16 mouse cellular contexts compared by ENCODE assay signal in the genomic region with DNA sequence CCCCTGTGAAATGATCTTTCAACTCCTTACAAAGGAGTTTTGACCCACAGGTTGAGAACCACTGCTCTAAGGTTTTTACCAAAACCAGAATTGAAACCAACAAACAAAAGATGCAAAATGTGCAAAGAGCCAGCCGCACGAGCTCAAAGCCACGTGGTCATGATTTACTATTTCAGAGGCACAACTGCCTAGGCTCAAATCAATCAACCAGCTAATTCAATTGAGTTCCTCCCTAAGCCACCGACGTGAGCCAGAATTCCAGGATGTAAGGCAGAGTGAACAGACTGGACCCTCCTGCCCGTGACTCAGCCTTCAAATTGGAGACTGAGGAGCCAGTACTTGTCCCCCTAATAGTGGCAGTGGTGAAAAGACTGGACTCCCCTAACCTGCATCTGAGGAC. TPM values are rescaled to one million over a fixed set of nuclear protein-coding genes. Genes with fewer than 3 reads are reported as not detected.
DNase-seq lines count a peak whose midpoint lies in the region; ATAC-seq and TF ChIP-seq lines count a peak whose summit lies in the region.
"Had no signal": no experiment of that assay in that cellular context is flagged by ENCODE, and none has a peak within 500 bp of the region (broad histone marks: within the 10 kb centered on the region; RNA-seq: fewer than 3 reads in every experiment).

No protein-coding gene starts in this region.

- H3K9me3 ChIP-seq in forebrain, embryonic 13.5 days (replicated peaks) = no peaks in the 10 kb centered on the region
- H3K9me3 ChIP-seq in forebrain, embryonic 12.5 days = no peaks in the 10 kb centered on the region
- H3K9me3 ChIP-seq in kidney, embryonic 15.5 days (replicated peaks) = no peaks in the 10 kb centered on the region
- no peaks in the 10 kb centered on the region for H3K9me3 ChIP-seq in CH12.LX (replicated peaks; ENCODE audit: low read length)
- H3K9me3 ChIP-seq in limb, embryonic 14.5 days (ENCODE audit: control insufficient read depth, low read length) = no peaks in the 10 kb centered on the region
- H3K9me3 ChIP-seq: limb, embryonic 12.5 days; megakaryocyte, embryonic 14.5 days; neural tube, embryonic 13.5 days had no signal

- H3K36me3 ChIP-seq in forebrain, embryonic 13.5 days (ENCODE audit: poor library complexity, severe bottlenecking) = no peaks in the 10 kb centered on the region
- no peaks in the 10 kb centered on the region for H3K36me3 ChIP-seq in forebrain, embryonic 12.5 days (replicated peaks)
- 0 out of 2 replicates have a peak, but pooled peaks cover 3% of the 10 kb centered on the region for H3K36me3 ChIP-seq in kidney, embryonic 15.5 days
- peaks cover 0 to 34% of the 10 kb centered on the region in 2 experiments for H3K36me3 ChIP-seq in CH12.LX (replicated peaks in 1 of 2; ENCODE audit: control insufficient read depth in 1 of 2, insufficient read depth in 1 of 2, low read length in 1 of 2)
- peaks cover 2% of the 10 kb centered on the region; the same call in 1 of the 2 replicates for H3K36me3 ChIP-seq in limb, embryonic 14.5 days (ENCODE audit: control insufficient read depth, insufficient read depth, low read length)
- H3K36me3 ChIP-seq: limb, embryonic 12.5 days had no signal

- no peaks in the 10 kb centered on the region for H3K27me3 ChIP-seq in forebrain, embryonic 13.5 days
- H3K27me3 ChIP-seq in forebrain, embryonic 12.5 days = no peaks in the 10 kb centered on the region
- no peaks in the 10 kb centered on the region for H3K27me3 ChIP-seq in kidney, embryonic 15.5 days
- H3K27me3 ChIP-seq in CH12.LX (replicated peaks) = no peaks in the 10 kb centered on the region
- no peaks in the 10 kb centered on the region for H3K27me3 ChIP-seq in limb, embryonic 14.5 days (ENCODE audit: control insufficient read depth, insufficient read depth, low read length)
- H3K27me3 ChIP-seq: limb, embryonic 12.5 days; megakaryocyte, embryonic 14.5 days; neural tube, embryonic 13.5 days had no signal

- no peak overlapping the region for H3K4me3 ChIP-seq in forebrain, embryonic 13.5 days
- no peak overlapping the region for H3K4me3 ChIP-seq in forebrain, embryonic 12.5 days (replicated peaks)
- no peak overlapping the region for H3K4me3 ChIP-seq in kidney, embryonic 15.5 days (replicated peaks)
- H3K4me3 ChIP-seq in CH12.LX (replicated peaks in 1 of 3; ENCODE audit: low read depth in 2 of 3, low read length in 2 of 3, poor library complexity in 1 of 3) = no peak overlapping the region
- no peak overlapping the region for H3K4me3 ChIP-seq in limb, embryonic 14.5 days (replicated peaks; ENCODE audit: low read length)
- H3K4me3 ChIP-seq: heart, adult 2 months; limb, embryonic 12.5 days; megakaryocyte, embryonic 14.5 days; neural tube, embryonic 13.5 days had no signal

- H3K79me2 ChIP-seq in CH12.LX (replicated peaks; ENCODE audit: control insufficient read depth, extremely low read depth, insufficient read depth, poor library complexity, severe bottlenecking) = peaks cover 10% of the 10 kb centered on the region; the same call in 1 of the 2 replicates

- DNase-seq in kidney, postnatal 14 days = no peak
- no peak for DNase-seq in CH12.LX (ENCODE audit: extremely low read depth)
- no peak for DNase-seq in limb, embryonic 14.5 days (ENCODE audit: low spot score)
- no peak for DNase-seq in cerebellum, adult 9-11 months
- DNase-seq: cerebellum, postnatal 14 days; heart, adult 2 months; layer of hippocampus, postnatal 36 days; lung, adult 18-20 months; right cerebral cortex, adult 18-20 months had no signal

- no peak for TF ChIP-seq CTCF in CH12.LX (conservative IDR thresholded peaks at IDR 0.05 in 1 of 2, IDR thresholded peaks at IDR 0.05 in 1 of 2; ENCODE audit: low read depth in 2 of 2, low read length in 2 of 2)

- in situ Hi-C loops in CH12.LX (cut with MboI; ENCODE audit: low pct_ligation_motif_present, low pct_unique_long_range_greater_than_20kb, low sequenced_read_pairs) = no loop called here

- no peak for TF ChIP-seq POLR2A in CH12.LX (IDR thresholded peaks at IDR 0.05; ENCODE audit: low read depth, low read length)
- no peak for TF ChIP-seq POLR2A in limb, embryonic 14.5 days (IDR thresholded peaks at IDR 0.05; ENCODE audit: borderline replicate concordance, extremely low read depth, insufficient read depth, insufficient read length)

- dilution Hi-C loops in CH12.LX (cut with MboI; ENCODE audit: extremely low pct_ligation_motif_present, extremely low pct_unique_long_range_greater_than_20kb, low sequenced_read_pairs) = no loop called here

- WGBS in forebrain, embryonic 13.5 days = 13% methylated on average over 6 of the region's 6 CpGs
- 13% methylated on average over 6 of the region's 6 CpGs for WGBS in forebrain, embryonic 12.5 days
- 24% methylated on average over 6 of the region's 6 CpGs for WGBS in kidney, embryonic 15.5 days
- WGBS in limb, embryonic 14.5 days = 52% methylated on average over 6 of the region's 6 CpGs

- ATAC-seq in forebrain, embryonic 13.5 days = no peak
- ATAC-seq in forebrain, embryonic 12.5 days (ENCODE audit: low FRiP score) = no peak
- no peak for ATAC-seq in kidney, embryonic 15.5 days (replicated peaks; ENCODE audit: low FRiP score)
- ATAC-seq in limb, embryonic 14.5 days (ENCODE audit: low FRiP score, low read depth) = no peak
- ATAC-seq in granulocyte monocyte progenitor cell, adult 5-6 weeks (replicated peaks; ENCODE audit: poor library complexity, severe bottlenecking) = no peak

- no peak for TF ChIP-seq EP300 in CH12.LX (IDR thresholded peaks at IDR 0.05; ENCODE audit: low read length)

- H3K4me1 ChIP-seq in forebrain, embryonic 13.5 days = peaks cover 51% of the 10 kb centered on the region
- peaks cover 41% of the 10 kb centered on the region for H3K4me1 ChIP-seq in forebrain, embryonic 12.5 days
- peaks cover 46% of the 10 kb centered on the region for H3K4me1 ChIP-seq in kidney, embryonic 15.5 days
- peaks cover 7 to 30% of the 10 kb centered on the region in 2 experiments; a peak in 3 of 4 replicates for H3K4me1 ChIP-seq in CH12.LX (ENCODE audit: control insufficient read depth in 1 of 2, insufficient read depth in 2 of 2)
- 0 out of 2 replicates have a peak, but pooled peaks cover 7% of the 10 kb centered on the region for H3K4me1 ChIP-seq in limb, embryonic 14.5 days (ENCODE audit: control insufficient read depth, insufficient read depth, low read length)

- peak overlapping the region; percentile 54; the same call in 1 of the 2 replicates for H3K27ac ChIP-seq in forebrain, embryonic 13.5 days
- H3K27ac ChIP-seq in forebrain, embryonic 12.5 days = no peak overlapping the region; the same call in 1 of the 2 replicates
- peak overlapping the region; percentile 75 for H3K27ac ChIP-seq in kidney, embryonic 15.5 days
- H3K27ac ChIP-seq in CH12.LX (ENCODE audit: insufficient read depth, low read depth) = peak overlapping the region; percentile 8; the same call in 1 of the 2 replicates
- 0 out of 2 replicates have a peak overlapping the region, but pooled peaks have one; percentile 3 for H3K27ac ChIP-seq in limb, embryonic 14.5 days (replicated peaks; ENCODE audit: low read depth, low read length)
- H3K27ac ChIP-seq: limb, embryonic 12.5 days had no signal

- no peak for TF ChIP-seq RAD21 in CH12.LX (IDR thresholded peaks at IDR 0.05; ENCODE audit: low read depth, low read length)

- no peak overlapping the region for H3K9ac ChIP-seq in forebrain, embryonic 13.5 days
- H3K9ac ChIP-seq in forebrain, embryonic 12.5 days = no peak overlapping the region
- H3K9ac ChIP-seq in kidney, embryonic 15.5 days = 0 out of 2 replicates have a peak overlapping the region, but pooled peaks have one; percentile 7
- H3K9ac ChIP-seq in CH12.LX (ENCODE audit: insufficient read depth, low read depth) = 0 out of 2 replicates have a peak overlapping the region, but pooled peaks have one; percentile 9
- H3K9ac ChIP-seq in limb, embryonic 14.5 days (ENCODE audit: low read depth, low read length, severe bottlenecking) = no peak overlapping the region
- H3K9ac ChIP-seq: limb, embryonic 12.5 days; neural tube, embryonic 13.5 days had no signal

- no peak overlapping the region for H3K4me2 ChIP-seq in forebrain, embryonic 13.5 days
- H3K4me2 ChIP-seq in forebrain, embryonic 12.5 days = no peak overlapping the region
- no peak overlapping the region for H3K4me2 ChIP-seq in kidney, embryonic 15.5 days
- peak overlapping the region; percentile 33 for H3K4me2 ChIP-seq in CH12.LX (ENCODE audit: insufficient read depth, low read depth, poor library complexity, severe bottlenecking)
- no peak overlapping the region for H3K4me2 ChIP-seq in limb, embryonic 14.5 days (replicated peaks; ENCODE audit: low read depth, low read length, severe bottlenecking)
- H3K4me2 ChIP-seq: limb, embryonic 12.5 days; neural tube, embryonic 13.5 days had no signal

RNA-seq across cellular contexts. Expression of a gene that starts 11.1 kb away (rescaled TPM):
- polyA plus RNA-seq in forebrain, embryonic 13.5 days (2015; fragmentation: Nextera tagmentation; extraction: Ambion mirVana) = 5.4 and 5.6 TPM in 2 replicates
- 6.1 and 6.2 TPM in 2 replicates for polyA plus RNA-seq in forebrain, embryonic 12.5 days (2016; fragmentation: Nextera tagmentation; extraction: Ambion mirVana)
- 6.3 and 6.8 TPM in 2 replicates for polyA plus RNA-seq in kidney, embryonic 15.5 days (2015; fragmentation: Nextera tagmentation; extraction: Ambion mirVana)
- total RNA-seq in CH12.LX (2012; rRNA removed) (3.3 and 3.5 TPM in 2 replicates), CH12.LX (2014; rRNA removed) (2.5 and 2.7 TPM in 2 replicates)
- polyA plus RNA-seq in CH12.LX (2012; ENCODE audit: insufficient read length, low read depth) = 5.0 and 6.5 TPM in 2 replicates
- 4.5 and 5.1 TPM in 2 replicates for polyA plus RNA-seq in limb, embryonic 14.5 days (2012; rRNA removed)
- 4.2 and 5.4 TPM in 2 replicates for polyA plus RNA-seq in limb, embryonic 14.5 days (2014; fragmentation: Nextera tagmentation; extraction: Ambion mirVana)
- 3.7 and 4.6 TPM in 2 replicates for total RNA-seq in granulocyte monocyte progenitor cell, adult 5-6 weeks (2014; fragmentation: Nextera tagmentation)
- total RNA-seq in granulocyte monocyte progenitor cell, adult 5-6 weeks (2017) = 3.0 and 4.8 TPM in 2 replicates

RNA-seq across cellular contexts. Expression of a gene that starts 12.1 kb away (rescaled TPM):
- 37.4 and 42.4 TPM in 2 replicates for polyA plus RNA-seq in forebrain, embryonic 13.5 days (2015; fragmentation: Nextera tagmentation; extraction: Ambion mirVana)
- polyA plus RNA-seq in forebrain, embryonic 12.5 days (2016; fragmentation: Nextera tagmentation; extraction: Ambion mirVana) = 38.8 and 39.9 TPM in 2 replicates
- 20.4 and 20.7 TPM in 2 replicates for polyA plus RNA-seq in kidney, embryonic 15.5 days (2015; fragmentation: Nextera tagmentation; extraction: Ambion mirVana)
- 9.8 and 14.1 TPM in 2 replicates for total RNA-seq in CH12.LX (2012; rRNA removed)
- total RNA-seq in CH12.LX (2014; rRNA removed) = 6.6 TPM in 2 replicates
- polyA plus RNA-seq in CH12.LX (2012; ENCODE audit: insufficient read length, low read depth) = 9.4 and 10.0 TPM in 2 replicates
- polyA plus RNA-seq in limb, embryonic 14.5 days (2012; rRNA removed) = 17.4 and 19.2 TPM in 2 replicates
- 12.7 and 15.1 TPM in 2 replicates for polyA plus RNA-seq in limb, embryonic 14.5 days (2014; fragmentation: Nextera tagmentation; extraction: Ambion mirVana)
- 7.1 and 19.9 TPM in 2 replicates for total RNA-seq in granulocyte monocyte progenitor cell, adult 5-6 weeks (2014; fragmentation: Nextera tagmentation)
- 8.1 and 14.6 TPM in 2 replicates for total RNA-seq in granulocyte monocyte progenitor cell, adult 5-6 weeks (2017)

RNA-seq across cellular contexts. Expression of a gene that starts 43.5 kb away (rescaled TPM):
- polyA plus RNA-seq in forebrain, embryonic 13.5 days (2015; fragmentation: Nextera tagmentation; extraction: Ambion mirVana) = 28.5 and 30.1 TPM in 2 replicates
- 29.6 and 29.9 TPM in 2 replicates for polyA plus RNA-seq in forebrain, embryonic 12.5 days (2016; fragmentation: Nextera tagmentation; extraction: Ambion mirVana)
- 30.5 and 31.2 TPM in 2 replicates for polyA plus RNA-seq in kidney, embryonic 15.5 days (2015; fragmentation: Nextera tagmentation; extraction: Ambion mirVana)
- total RNA-seq in CH12.LX (2012; rRNA removed) (19.6 and 21.3 TPM in 2 replicates), CH12.LX (2014; rRNA removed) (14.7 and 17.1 TPM in 2 replicates)
- polyA plus RNA-seq in CH12.LX (2012; ENCODE audit: insufficient read length, low read depth) = 19.5 and 20.3 TPM in 2 replicates
- polyA plus RNA-seq in limb, embryonic 14.5 days (2012; rRNA removed) = 29.3 and 30.5 TPM in 2 replicates
- 26.5 and 30.3 TPM in 2 replicates for polyA plus RNA-seq in limb, embryonic 14.5 days (2014; fragmentation: Nextera tagmentation; extraction: Ambion mirVana)
- total RNA-seq in granulocyte monocyte progenitor cell, adult 5-6 weeks (2014; fragmentation: Nextera tagmentation) = 17.8 and 32.2 TPM in 2 replicates
- 15.2 and 23.4 TPM in 2 replicates for total RNA-seq in granulocyte monocyte progenitor cell, adult 5-6 weeks (2017)

RNA-seq across cellular contexts. Expression of a gene that starts 51.1 kb away (rescaled TPM):
- polyA plus RNA-seq in forebrain, embryonic 13.5 days (2015; fragmentation: Nextera tagmentation; extraction: Ambion mirVana) = 0.20 TPM in 1 of 2 replicates, not detected in the other
- 0.45 and 0.50 TPM in 2 replicates for polyA plus RNA-seq in forebrain, embryonic 12.5 days (2016; fragmentation: Nextera tagmentation; extraction: Ambion mirVana)
- polyA plus RNA-seq in kidney, embryonic 15.5 days (2015; fragmentation: Nextera tagmentation; extraction: Ambion mirVana) = 6.8 and 9.1 TPM in 2 replicates
- total RNA-seq in CH12.LX (2012; rRNA removed) = not detected in 2 replicates
- not detected in 2 replicates for total RNA-seq in CH12.LX (2014; rRNA removed)
- not detected in 2 replicates for polyA plus RNA-seq in CH12.LX (2012; ENCODE audit: insufficient read length, low read depth)
- polyA plus RNA-seq in limb, embryonic 14.5 days (2012; rRNA removed) = 1.3 and 2.4 TPM in 2 replicates
- polyA plus RNA-seq in limb, embryonic 14.5 days (2014; fragmentation: Nextera tagmentation; extraction: Ambion mirVana) = 0.97 and 2.8 TPM in 2 replicates
- total RNA-seq in granulocyte monocyte progenitor cell, adult 5-6 weeks (2014; fragmentation: Nextera tagmentation) = 24.8 and 50.9 TPM in 2 replicates
- total RNA-seq in granulocyte monocyte progenitor cell, adult 5-6 weeks (2017) = 51.1 and 62.2 TPM in 2 replicates

RNA-seq across cellular contexts. Expression of a gene that starts 57.4 kb away (rescaled TPM):
- polyA plus RNA-seq in forebrain, embryonic 13.5 days (2015; fragmentation: Nextera tagmentation; extraction: Ambion mirVana) = 59.6 and 60.4 TPM in 2 replicates
- polyA plus RNA-seq in forebrain, embryonic 12.5 days (2016; fragmentation: Nextera tagmentation; extraction: Ambion mirVana) = 51.0 and 51.4 TPM in 2 replicates
- 47.1 and 52.1 TPM in 2 replicates for polyA plus RNA-seq in kidney, embryonic 15.5 days (2015; fragmentation: Nextera tagmentation; extraction: Ambion mirVana)
- 32.4 and 41.2 TPM in 2 replicates for total RNA-seq in CH12.LX (2012; rRNA removed)
- total RNA-seq in CH12.LX (2014; rRNA removed) = 20.2 and 27.8 TPM in 2 replicates
- polyA plus RNA-seq in CH12.LX (2012; ENCODE audit: insufficient read length, low read depth) = 16.8 and 24.3 TPM in 2 replicates
- 51.3 and 76.1 TPM in 2 replicates for polyA plus RNA-seq in limb, embryonic 14.5 days (2012; rRNA removed)
- 55.3 and 66.9 TPM in 2 replicates for polyA plus RNA-seq in limb, embryonic 14.5 days (2014; fragmentation: Nextera tagmentation; extraction: Ambion mirVana)
- 11.7 and 20.7 TPM in 2 replicates for total RNA-seq in granulocyte monocyte progenitor cell, adult 5-6 weeks (2014; fragmentation: Nextera tagmentation)
- 5.5 and 11.2 TPM in 2 replicates for total RNA-seq in granulocyte monocyte progenitor cell, adult 5-6 weeks (2017)

Comparison
In these comparisons a context has a peak if more than half of its experiments do, and no peak if none do; other contexts are left out.
1. H3K9ac ChIP-seq: peak in kidney, embryonic 15.5 days (single experiment) and CH12.LX (single experiment); none in forebrain, embryonic 13.5 days (single experiment), forebrain, embryonic 12.5 days (single experiment) and limb, embryonic 14.5 days (single experiment).